8 mouse cellular contexts compared by ENCODE assay signal in genomic region chr9:22557467-22557866, GRCm38 (mm10).
DNase-seq lines count a peak whose midpoint lies in the region; ATAC-seq lines count a peak whose summit lies in the region.

No protein-coding gene starts in this region.

- no peak overlapping the region for H3K27ac ChIP-seq in intestine, embryonic 16.5 days (ENCODE audit: low read length)
- no peak overlapping the region for H3K27ac ChIP-seq in midbrain, embryonic 15.5 days

- H3K27me3 ChIP-seq in intestine, embryonic 16.5 days (replicated peaks; ENCODE audit: control insufficient read depth, insufficient read depth, low read length) = no peaks in the 10 kb centered on the region
- H3K27me3 ChIP-seq in midbrain, embryonic 15.5 days (replicated peaks) = no peaks in the 10 kb centered on the region

- no peaks in the 10 kb centered on the region for H3K9me3 ChIP-seq in intestine, embryonic 16.5 days (ENCODE audit: control insufficient read depth, low read length)
- no peaks in the 10 kb centered on the region for H3K9me3 ChIP-seq in midbrain, embryonic 15.5 days

- peak; percentile 42 for DNase-seq in cerebellum, adult 11 months
- peak; percentile 63 to 75 for DNase-seq in cerebellum, adult 18-20 months
- DNase-seq in forelimb bud, embryonic 11.5 days (ENCODE audit: low read depth, low spot score) = peak; percentile 68
- DNase-seq in left cerebral cortex, postnatal 10 days (ENCODE audit: extremely low spot score in 1 of 2, low spot score in 2 of 2) = peak; percentile 52 to 53
- peak; percentile 40 to 60 for DNase-seq in spleen, postnatal 14 days (ENCODE audit: low spot score in 2 of 2)

- ATAC-seq in cerebellum, adult (ENCODE audit: insufficient number of reproducible peaks, low FRiP score, low TSS enrichment) = no peak
- ATAC-seq in intestine, embryonic 16.5 days = peak; percentile 31; the same call in 1 of the 2 replicates
- ATAC-seq in midbrain, embryonic 15.5 days (replicated peaks) = peak; percentile 58

- intact Hi-C loops in left cerebral cortex, postnatal 10 days (cut with DNase I) = loop anchor here (10.0 kb wide), 3 partner anchors 147 to 687 kb away; no protein-coding TSS in a partner anchor

- no peaks in the 10 kb centered on the region for H3K36me3 ChIP-seq in intestine, embryonic 16.5 days (ENCODE audit: control insufficient read depth, insufficient read depth, low read length)
- H3K36me3 ChIP-seq in midbrain, embryonic 15.5 days (replicated peaks) = no peaks in the 10 kb centered on the region

- no peaks in the 10 kb centered on the region for H3K4me1 ChIP-seq in intestine, embryonic 16.5 days (ENCODE audit: control insufficient read depth, insufficient read depth, low read length)
- H3K4me1 ChIP-seq in midbrain, embryonic 15.5 days = no peaks in the 10 kb centered on the region

- no peak overlapping the region for H3K4me3 ChIP-seq in intestine, embryonic 16.5 days (ENCODE audit: low read length)
- H3K4me3 ChIP-seq in midbrain, embryonic 15.5 days = no peak overlapping the region

- WGBS in intestine, embryonic 16.5 days = 60% methylated on average over 13 of the region's 13 CpGs
- 58% methylated on average over 13 of the region's 13 CpGs for WGBS in midbrain, embryonic 15.5 days

- H3K4me2 ChIP-seq in intestine, embryonic 16.5 days (ENCODE audit: low read depth, low read length) = no peak overlapping the region
- H3K4me2 ChIP-seq in midbrain, embryonic 15.5 days = no peak overlapping the region

- H3K9ac ChIP-seq in intestine, embryonic 16.5 days (ENCODE audit: low read depth, low read length) = no peak overlapping the region
- H3K9ac ChIP-seq in midbrain, embryonic 15.5 days = no peak overlapping the region
